Mouse (Mus musculus) adrenal gland, adult 18-20 months (tissue): ENCODE measurements around the gene Elovl1. TPM values are rescaled to one million over a fixed set of nuclear protein-coding genes. Genes with fewer than 3 reads are reported as not detected.

Experiments
- DNase-seq, 2 experiments: peaks; one replicate each; pipeline ENCODE4 v3.0.0; 2021 to 2022; ENCODE audit warnings: low spot score in 2 of 2
- total RNA-seq, 2 experiments: library from RNA; stranded (reverse); gene quantifications; 1 replicate in 1 of 2; 2 replicates in 1 of 2; pipeline ENCODE4 v1.2.3; 2021

The Elovl1 gene
- total RNA-seq, 2 experiments from 2014 or later = 61.2 to 86.0 TPM

GRCm38 (mm10) chr4:118428531-118429214, 780 bp downstream of the Elovl1 start:
- no peak for DNase-seq

DNA sequence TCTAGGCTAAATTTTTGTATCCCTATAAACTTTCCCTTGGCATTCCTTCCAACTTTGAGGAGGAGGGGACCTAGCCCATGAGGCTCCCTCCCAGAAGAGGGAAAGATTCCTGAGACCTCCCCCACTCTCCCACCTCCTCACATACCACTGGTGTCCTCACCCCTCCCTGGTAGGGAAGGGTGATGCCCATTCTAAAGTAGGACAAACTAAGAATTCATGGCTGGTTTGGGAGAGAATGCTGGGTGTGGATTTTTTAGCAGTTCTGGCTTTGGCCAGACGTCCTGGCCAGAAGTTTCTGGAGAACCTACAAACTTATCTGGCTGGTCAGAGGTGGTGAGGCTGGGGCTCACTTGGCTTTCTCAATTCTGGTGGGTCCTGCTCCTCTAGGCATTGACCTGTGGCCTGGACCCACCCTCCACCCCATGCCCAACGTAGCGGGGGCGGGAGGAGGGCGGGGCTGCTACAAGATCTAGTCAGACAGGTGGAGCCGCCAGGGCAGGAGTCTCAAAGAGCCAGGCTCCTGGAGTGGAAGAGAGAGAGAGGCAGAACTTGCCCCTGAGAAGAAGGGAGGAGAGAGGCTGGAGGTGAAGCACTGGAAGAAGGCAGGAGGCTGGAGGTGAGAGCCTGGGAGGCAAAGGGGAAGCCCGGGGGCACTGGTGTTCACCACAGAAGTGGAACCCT, 1.5 kb downstream of the Elovl1 start:
- DNase-seq = no peak

DNA sequence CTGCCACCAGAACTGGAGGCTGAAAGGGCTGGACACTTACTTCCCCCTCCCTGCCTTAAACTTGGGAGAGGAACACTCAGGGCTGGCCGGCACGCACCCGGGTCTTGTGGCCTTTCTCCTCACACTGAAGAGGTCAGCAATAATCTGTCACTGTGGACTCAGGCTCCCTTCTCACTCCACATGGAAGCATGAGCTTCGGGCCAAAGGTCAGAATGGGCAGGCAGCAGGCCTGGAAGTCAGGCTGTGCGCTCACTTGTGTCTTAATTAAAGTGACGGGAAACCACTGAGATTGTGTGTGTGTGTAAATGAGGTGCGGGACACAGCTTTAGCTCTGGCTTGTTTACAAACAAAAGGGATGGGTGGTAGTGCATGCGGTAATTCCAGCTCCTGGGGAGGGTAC, 4.4 kb downstream of the Elovl1 start:
- DNase-seq = no peak

GRCm38 (mm10) chr4:118436820-118437603, 9.1 kb downstream of the Elovl1 start, which contains the start of gene Cdc20:
Gene Cdc20 (minus strand): TSS chr4:118437352.
- DNase-seq = peak; percentile 73 to 74

- no peak for DNase-seq
Observed at GRCm38 (mm10) chr4:118437829-118438253, 9.9 kb downstream of the Elovl1 start.

GRCm38 (mm10) chr4:118445088-118445487, 17.2 kb downstream of the Elovl1 start:
- DNase-seq = no peak

- DNase-seq = peak in 1 of 2 experiments; percentile 44
Observed at GRCm38 (mm10) chr4:118445781-118446414, 18.0 kb downstream of the Elovl1 start.

GRCm38 (mm10) chr4:118446415-118447153, 18.7 kb downstream of the Elovl1 start:
- DNase-seq = no peak

GRCm38 (mm10) chr4:118457345-118457975, 29.6 kb downstream of the Elovl1 start, which contains the start of gene Mpl:
Gene Mpl (minus strand): TSS chr4:118457513.
- no peak for DNase-seq

GRCm38 (mm10) chr4:118464956-118465355, 37.1 kb downstream of the Elovl1 start:
- DNase-seq = no peak

- peak in 1 of 2 experiments; percentile 5 for DNase-seq
Observed at GRCm38 (mm10) chr4:118465697-118466163, 37.8 kb downstream of the Elovl1 start.

- DNase-seq = no peak
Observed at GRCm38 (mm10) chr4:118471281-118471680, 43.4 kb downstream of the Elovl1 start.

DNA sequence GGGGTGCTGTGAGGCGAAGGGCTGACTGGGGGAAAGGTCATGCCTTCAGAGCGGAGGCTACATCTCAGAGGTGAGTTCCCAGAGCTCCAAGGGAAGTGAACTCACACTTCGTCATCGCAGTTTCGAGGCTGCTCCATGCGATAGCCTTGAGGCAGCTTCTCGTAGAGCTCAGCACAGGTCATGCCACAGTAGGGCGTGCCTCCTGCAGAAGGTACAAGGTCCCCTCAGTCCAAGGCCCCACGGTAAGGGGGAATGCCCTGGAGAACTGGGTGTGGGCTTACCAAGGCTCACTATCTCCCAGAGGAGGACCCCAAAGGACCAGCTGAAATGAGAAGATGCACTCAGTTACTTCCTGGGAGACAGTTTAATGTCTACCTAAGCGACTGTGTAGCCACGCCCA, 44.8 kb downstream of the Elovl1 start:
- DNase-seq = no peak

DNA sequence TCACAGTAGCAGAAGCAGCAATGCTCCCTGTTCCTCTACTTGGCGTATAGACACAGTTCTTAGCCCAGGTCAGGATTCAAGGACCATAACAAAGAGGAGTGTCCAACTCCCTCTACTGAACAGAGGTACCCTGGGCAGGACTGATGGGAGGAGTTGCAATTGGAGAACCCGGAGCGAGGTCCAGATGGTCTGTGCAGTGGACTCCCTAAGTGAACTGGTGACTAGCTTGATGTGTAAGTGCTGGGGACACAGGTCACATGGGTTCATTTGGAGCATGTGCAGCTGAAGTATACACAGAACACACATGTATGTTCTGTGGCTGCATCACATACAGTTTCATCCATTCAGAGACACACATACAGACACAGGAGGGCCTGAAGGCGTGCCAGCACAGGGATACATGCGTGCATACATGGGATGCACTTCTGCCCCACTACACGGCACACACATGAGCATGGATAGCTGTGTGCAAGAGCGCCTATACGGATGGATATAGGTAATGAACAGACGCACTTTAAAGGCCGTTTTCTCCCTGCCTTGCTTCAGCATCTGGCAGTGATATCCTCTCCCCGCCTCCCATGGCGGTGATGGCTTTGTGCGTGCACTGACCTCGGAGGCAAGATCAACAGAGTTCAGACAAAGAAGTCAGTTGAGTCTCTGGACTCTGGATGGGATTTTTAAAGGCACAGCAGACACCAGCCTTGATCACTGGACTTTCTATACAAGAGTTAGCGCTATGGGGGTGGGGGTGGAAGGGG, 49.1 kb downstream of the Elovl1 start:
- DNase-seq = no peak

Other genes starting within 250 kb of the Elovl1 start
- 10 to 100 TPM; 30.3 to 35.6 TPM for gene Kdm4a, start 248.1 kb upstream of the Elovl1 start, total RNA-seq
- gene Ptprf, start 136.7 kb upstream of the Elovl1 start, total RNA-seq = 10 to 100 TPM; 42.5 to 43.1 TPM
- gene Szt2, start 18.8 kb upstream of the Elovl1 start, total RNA-seq = 10 to 100 TPM; 13.9 to 19.2 TPM
- gene Med8, start 18.8 kb upstream of the Elovl1 start, total RNA-seq = 10 to 100 TPM; 62.3 to 68.5 TPM
- 1 to 10 TPM; 1.6 to 2.9 TPM for gene Cdc20, start 9.3 kb downstream of the Elovl1 start, total RNA-seq
- gene Mpl, start 29.4 kb downstream of the Elovl1 start, total RNA-seq = under 1 TPM in 1 of 2 experiments, not detected in 1; 0.22 TPM
- gene Tie1, start 62.0 kb downstream of the Elovl1 start, total RNA-seq = 10 to 100 TPM; 36.1 to 41.7 TPM
- not detected for gene 2610528J11Rik, start 98.9 kb downstream of the Elovl1 start, total RNA-seq
- gene Tmem125, start 116.0 kb downstream of the Elovl1 start, total RNA-seq = not detected
- not detected for gene Cfap57, start 192.7 kb downstream of the Elovl1 start, total RNA-seq
- gene Ebna1bp2, start 192.7 kb downstream of the Elovl1 start, total RNA-seq = 10 to 100 TPM; 75.6 to 76.0 TPM
- gene Olfr62, start 230.9 kb downstream of the Elovl1 start, total RNA-seq = not detected